Mouse (Mus musculus): ENCODE results near the gene Stk40.
"Not testable (repeated sequence)": the region's sequence is repeated elsewhere in the genome, so short reads cannot be mapped to it uniquely, and the experiment has no call there.

Stk40 gene

DNA sequence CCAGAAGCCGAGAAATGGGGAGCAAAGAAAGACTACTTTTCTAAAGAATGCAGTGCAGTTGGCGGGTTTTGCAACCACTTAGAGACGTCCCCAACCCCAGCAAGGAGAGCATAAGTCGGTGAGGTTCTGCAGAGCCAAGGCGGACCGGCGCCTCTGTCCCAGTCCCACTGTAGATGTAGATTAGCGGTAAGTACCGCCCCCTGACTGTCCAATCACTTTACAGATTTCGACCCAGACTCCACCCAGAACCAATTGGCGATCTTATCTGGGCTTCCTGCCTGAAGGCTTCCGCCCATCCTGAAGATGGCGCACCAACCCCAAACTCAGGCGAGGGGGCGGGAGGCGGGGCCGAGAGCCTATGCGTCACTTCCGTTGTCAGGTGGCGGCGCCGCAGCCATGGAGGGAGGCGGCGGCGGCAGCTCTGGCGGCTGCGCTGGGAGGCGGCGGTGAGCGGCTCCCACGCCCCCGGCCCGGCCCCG lies at the start of gene Stk40:
Gene Stk40 (plus strand): TSS at position 368 of the 479 bp plus-strand sequence.
- peak; percentile 95 for DNase-seq

DNA sequence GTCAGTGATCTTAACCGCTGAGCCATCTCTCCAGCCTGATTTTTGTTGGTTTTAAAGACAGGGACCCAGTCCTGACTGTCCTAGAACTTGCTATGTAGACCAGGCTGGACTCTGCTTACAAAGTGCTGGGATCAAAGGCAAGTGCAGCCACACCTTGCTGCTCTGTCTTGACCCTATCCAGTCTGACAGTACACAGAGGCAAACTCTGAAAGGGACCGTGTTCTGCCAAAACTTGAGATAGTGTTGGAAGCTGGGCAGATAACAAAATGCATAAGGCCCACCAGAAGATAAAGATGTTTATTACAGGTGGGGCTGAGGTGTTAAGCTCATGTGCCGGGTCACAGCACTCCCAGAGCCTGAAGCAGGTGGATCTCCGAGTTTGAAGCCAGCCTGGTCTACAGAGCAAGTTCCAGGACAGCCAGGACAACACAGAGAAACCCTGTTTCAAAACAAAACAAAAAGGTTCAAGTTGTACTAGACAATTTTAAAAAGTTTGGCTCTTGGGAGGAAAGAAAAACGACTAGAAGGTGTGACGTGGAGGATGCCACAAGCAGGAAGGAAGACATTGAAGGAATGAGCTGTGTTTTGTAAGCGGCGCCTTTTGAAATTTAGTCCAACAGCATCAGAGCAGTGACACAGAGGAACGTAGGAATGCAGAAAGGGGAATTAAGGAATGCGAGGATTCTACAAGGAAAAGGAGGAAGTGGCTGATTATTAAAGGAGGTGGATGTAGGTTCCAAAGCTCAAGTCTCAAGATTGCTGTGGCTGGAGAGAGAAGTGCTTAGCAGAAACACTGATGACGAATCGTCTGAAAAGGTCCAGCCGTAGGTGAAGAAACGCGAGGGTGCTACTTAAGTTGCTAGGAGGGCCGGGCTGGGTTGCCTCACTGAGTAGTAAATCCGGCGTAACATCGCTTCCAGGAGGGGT lies 46.3 kb upstream of the Stk40 start:
- DNase-seq = no peak

DNA sequence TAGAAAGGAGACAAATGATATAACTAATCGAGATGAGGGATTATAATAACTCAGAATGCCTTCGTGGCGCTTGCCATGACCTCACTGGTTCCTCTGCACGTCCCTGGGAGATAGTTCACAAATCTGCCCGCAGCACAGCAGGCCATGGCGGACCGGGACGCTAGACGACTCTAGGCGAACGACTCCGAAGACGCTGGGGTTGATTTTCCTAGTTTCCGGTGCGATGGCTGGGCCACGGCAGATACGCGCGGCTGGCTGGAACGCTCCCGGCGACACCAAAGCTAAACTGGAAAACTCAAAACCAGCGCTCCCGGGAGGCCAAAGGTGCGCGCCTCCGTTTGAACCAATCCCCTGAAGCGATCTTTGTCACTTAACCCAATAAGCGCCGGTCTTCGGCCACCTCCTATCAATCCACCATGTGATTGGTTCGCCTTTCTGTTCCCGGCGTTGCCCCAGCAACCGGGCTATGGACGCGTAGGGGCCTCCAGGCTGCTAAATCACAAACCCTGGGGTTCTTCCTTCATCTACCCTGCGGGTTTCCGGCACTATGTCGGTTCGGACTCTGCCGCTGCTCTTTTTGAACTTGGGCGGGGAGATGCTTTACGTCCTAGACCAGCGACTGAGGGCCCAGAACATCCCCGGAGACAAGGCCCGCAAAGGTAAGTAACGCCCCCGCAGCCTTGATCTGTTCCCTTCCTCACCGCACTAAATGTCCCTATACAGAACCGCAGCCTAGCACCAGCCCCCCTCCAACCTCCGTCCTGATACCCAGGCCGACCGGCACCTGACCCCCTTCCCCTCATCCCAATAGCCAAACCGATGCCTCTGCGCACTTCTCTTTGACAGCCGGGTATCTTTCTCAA lies 45.4 kb upstream of the Stk40 start, which contains the start of gene Oscp1:
Gene Oscp1 (plus strand): TSS at position 432 of the 863 bp plus-strand sequence.
- peak; percentile 95 for DNase-seq

DNA sequence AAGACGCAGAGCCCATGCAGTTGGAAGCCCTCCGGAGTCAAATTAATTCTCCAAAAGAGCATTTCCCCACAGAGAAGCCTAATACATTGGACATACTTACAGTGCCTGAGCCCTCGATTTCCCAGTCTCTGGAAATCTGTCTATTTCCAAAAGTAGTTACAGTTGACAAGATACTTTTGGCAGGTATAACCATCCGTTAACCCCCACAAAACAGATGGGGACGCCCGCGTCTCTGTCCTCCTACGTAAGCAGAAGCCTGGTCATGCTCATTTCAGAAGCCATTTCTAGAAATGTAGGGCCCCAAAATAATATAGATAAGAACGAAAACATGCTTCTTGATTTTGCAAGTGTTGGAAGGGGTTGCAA lies 44.8 kb upstream of the Stk40 start:
- DNase-seq = peak; percentile 82

DNA sequence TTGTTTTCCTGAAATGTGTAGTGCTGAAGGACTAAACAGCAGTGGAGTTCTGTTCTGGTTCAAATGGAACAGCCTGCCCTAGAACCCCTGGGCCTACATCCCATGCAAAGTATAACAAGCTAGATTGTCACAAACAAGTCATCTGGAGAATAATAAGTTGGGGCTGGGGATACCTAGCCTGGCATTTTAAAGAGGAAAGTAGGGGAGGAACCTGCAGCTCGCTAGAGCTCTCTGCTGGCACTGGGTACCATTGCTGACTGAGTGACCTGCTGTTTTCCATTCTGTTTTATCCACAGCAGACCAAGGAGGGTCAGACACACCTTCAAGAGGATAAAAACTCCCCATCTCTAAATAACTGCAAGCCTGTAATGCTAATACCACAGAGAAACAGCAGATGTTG lies 40.9 kb upstream of the Stk40 start:
- peak; percentile 34 for DNase-seq

DNA sequence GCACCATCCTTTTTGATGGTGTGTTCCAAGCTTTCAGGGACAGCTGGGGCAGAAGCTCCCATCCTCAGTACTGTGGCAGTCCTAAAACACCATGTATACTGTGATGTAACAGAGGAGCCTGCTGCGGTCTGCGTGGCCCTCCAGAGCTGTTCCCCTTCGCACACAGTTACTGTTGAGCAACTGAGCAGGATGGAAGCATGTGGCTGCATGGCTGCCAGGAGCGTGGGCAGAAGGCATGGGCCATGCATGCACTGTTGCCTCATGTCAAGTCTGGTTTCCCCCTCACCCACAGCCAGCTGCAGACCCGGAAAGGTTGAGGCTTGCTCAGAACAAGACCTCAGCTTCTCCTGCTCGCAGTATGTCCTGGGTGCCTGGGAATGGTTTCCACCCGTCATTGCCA lies 38.5 kb upstream of the Stk40 start:
- peak; percentile 29 for DNase-seq

DNA sequence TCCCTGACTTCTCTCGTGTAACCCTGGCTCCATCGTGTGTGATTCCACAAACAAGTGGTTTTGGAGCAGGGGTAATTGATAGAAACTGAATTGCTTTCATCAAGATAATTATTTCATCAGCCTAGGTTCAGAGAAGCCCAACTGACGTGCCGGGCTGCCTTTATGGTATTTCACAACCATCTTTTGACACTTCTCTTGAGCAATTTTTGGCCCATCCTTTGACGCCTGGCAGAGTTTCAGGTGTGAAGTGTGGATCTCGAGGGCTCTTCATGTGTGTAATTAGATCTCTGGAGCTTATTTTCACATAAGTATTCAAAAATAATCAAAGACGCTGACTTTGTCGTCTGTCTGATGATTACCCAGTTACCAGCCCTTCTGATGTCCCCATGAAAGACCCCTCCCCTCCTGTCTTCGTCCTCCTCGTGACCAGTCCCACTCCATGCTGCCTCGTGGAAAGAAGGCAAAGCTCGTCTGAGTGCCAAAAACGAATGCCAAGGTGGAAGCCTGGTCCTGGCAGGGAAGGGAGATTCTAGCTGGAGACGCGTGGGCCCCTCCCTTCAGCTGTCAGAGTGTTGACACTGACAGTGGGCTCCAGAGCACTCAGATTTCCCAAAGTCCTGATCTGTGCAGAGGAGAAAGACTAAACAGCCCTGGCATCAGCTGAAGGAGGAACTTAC lies 36.2 kb upstream of the Stk40 start:
- peak; percentile 29 for DNase-seq

DNA sequence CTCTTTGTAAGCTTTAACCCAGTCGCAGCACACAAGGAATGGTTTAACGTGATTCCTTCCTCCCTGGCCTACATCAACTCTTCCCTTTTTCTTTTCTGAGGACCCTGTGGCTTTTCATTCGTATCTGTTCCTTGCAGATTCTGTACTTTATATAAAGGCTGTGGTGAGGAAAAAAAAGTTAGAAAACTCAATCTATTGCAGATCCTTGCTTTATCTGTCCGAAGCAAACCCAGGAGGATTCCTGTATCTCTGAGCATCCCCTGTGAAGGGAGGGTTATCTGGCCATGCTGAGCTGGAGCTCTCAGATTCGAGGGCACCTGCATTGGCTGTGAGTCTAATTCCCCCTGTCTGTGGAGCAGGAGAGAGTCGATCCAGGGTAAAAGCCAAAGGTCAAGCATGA lies 34.9 kb upstream of the Stk40 start:
- DNase-seq = no peak

DNA sequence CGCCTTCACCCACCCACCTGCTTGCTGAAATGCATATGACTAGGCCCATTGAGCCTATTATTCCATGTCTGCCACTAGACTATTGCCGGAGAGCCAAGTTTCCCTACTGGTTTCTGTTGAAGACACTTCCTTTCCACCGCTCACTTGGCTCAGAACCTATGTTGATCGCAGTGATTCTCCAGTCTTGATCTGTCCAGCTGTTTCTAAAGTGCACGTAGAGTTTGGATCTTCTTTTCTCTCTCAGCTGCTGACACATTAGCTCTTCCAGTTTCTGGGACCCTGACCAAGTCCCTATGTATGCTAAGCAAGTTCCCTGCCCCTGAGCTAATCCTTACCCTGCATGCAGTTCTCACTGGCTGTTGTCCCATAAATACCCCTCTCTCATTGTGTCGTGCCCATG lies 25.9 kb upstream of the Stk40 start:
- no peak for DNase-seq

DNA sequence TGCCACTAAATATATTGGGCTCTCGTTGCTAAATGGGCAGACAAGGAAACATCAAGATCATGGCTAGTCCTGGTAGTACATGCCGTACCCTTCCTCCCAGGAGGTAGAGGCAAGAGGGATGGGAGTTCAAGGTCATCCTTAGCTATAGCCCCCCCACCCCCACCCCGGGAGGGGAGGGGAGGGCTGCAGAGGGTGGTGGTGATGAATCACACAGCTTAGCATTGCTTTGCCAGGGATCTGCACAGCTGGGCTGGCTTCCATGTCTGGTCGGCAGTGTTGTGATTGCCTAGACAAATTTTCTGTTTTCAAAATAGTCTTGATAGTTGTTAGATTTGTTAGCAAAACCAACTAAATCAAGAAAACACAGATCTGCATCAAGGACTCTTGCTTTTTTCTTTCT lies 24.5 kb upstream of the Stk40 start:
- DNase-seq = no peak

DNA sequence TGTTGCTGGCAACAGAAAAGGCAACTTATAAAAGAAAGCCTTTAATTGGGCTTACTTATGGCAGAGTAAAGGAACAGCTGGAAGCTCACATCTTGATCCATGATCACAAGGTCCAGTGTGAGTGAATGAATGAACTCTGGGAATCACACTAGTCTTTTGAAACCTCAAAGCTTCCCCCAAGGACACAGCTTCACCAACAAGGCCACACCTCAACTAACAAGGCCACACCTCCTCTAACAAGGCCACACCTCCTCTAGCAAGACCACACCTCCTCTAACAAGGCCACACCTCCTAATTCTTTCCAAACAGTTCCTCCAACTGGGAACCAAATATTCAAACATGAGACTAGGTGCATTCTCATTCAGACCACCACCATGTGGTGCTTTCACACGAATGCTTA lies 22.2 kb upstream of the Stk40 start:
- no peak for DNase-seq

DNA sequence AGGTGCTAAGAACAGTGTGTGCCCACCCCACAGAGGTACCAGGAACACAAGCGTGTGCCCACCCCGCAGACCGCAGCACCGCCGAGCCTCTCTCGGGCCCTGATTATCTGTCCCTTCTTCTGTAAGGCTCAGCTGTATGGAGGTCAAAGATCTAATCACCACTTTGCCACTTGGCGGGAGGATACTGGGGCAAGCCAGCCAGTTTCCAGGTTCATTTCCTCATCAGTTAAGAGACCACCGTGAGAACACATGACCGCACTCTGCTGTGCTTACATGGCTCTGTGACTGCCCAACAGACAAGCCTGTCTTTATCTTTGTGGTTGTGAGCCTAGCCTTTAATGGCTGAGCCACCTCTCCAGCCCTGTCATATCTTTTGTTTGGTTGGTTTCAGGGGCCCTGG lies 20.7 kb upstream of the Stk40 start:
- no peak for DNase-seq

DNA sequence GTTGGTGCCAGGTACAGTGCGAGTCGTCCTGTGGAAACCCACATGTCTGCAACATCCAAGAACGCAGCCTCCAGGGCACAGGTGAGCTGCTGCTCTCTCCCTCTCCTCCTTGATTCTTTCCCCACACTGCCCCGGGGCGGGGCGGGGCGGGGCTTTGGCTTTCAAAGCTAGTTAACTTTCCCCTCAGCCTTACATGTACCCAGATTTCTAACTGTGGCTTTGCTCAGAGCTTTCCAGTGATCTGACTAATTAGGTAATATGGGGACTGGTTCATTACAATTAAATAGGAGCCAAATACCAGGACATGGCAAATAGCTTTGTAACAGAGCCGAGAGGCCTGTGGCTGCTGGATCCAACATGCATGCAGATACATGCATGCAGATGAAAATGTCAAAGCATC lies 19.4 kb upstream of the Stk40 start:
- DNase-seq = no peak

DNA sequence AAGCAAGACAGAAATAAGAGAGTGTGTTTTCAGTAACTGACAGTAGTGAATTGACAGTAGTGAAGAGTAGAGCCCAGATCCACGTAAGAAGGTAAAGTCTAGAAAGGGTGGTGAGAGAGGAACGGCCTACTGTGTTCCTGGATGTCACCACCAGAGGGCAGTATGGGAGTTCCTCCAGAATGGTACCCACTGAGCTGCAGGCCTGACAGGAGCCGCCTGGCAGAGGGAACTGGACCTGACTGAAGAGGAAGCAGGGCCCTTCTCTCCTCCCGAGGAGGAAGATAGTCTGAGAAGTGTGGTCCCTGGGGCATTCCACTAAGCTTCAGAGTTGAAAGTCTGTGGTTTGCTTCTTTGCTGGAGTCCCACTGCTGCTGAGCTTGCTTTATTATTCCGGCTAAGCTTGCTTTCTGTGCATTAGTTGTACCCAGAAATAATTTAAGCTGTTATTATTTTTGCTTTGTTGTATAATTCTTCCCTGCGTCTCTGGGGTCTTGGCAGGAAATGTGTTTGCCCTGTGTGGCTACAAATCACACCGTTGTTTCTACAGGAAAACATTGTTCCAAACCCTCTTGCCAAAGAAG lies 17.7 kb upstream of the Stk40 start:
- DNase-seq = peak; percentile 75

DNA sequence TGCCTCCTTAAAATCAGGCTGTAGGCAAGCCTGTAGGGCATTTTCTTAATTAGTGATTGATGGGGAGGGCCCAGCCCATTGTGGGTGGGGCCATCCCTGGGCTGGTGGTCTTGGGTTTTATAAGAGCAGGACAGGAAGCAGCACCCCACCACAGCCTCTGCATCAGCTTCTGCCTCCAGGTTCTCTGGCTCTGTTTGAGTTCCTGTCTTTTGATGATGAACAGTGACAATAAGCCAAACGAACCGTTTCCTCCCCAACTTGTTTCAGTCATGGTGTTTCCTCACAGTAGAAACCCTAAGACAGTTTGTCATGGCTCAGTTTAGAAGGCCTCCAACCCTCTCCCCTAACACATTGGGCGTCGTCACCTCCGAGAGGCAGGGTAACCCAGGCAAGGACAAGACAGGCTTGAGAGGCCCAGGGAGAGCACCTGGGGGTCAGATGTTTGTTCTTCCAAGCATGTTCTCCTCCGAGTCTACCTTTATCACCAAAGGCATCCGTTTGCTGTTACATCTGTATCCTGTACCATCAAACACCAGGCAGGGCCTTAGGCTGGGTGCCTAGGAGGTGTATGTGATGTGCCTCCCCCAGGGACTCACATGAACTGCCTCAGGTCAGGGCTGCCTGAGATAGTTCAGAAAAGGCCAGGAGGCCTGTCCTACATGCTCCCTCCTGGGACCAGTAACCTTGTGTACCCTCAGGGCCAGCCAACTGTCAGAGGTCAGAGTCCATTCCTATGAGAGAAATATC lies 13.5 kb upstream of the Stk40 start:
- no peak for DNase-seq

DNA sequence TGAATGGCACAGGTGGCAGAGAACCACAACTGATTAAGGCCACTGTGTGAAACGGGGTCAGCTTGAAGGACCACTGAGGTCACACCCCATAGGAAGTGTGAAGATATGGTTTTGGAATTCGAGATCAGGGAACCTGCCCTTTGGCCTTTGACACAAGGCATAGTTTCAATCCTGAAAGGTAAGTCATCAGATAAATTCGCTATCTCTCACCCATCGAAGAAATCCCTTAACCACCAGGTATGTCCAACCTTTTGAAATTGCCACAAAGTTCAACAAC lies 13.0 kb upstream of the Stk40 start:
- DNase-seq = no peak

DNA sequence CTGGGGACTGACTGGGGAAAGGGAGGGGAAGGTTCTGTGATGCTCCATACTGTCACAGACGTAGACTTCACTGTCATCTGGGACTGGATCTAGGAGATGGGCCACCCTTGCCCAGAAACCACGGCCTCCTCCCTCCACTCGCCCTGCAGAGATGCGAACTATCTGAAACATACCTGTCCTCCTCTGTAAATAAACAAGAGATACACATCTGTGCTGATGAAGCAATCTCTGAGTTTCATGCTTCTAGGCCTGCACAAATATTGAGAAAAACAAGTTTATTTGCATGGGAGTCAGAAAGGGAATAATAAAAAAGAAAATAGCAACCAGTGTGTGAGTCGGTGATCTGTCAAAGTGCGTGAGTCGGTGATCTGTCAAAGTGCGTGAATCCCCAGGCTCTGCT lies 11.9 kb upstream of the Stk40 start:
- DNase-seq = no peak

DNA sequence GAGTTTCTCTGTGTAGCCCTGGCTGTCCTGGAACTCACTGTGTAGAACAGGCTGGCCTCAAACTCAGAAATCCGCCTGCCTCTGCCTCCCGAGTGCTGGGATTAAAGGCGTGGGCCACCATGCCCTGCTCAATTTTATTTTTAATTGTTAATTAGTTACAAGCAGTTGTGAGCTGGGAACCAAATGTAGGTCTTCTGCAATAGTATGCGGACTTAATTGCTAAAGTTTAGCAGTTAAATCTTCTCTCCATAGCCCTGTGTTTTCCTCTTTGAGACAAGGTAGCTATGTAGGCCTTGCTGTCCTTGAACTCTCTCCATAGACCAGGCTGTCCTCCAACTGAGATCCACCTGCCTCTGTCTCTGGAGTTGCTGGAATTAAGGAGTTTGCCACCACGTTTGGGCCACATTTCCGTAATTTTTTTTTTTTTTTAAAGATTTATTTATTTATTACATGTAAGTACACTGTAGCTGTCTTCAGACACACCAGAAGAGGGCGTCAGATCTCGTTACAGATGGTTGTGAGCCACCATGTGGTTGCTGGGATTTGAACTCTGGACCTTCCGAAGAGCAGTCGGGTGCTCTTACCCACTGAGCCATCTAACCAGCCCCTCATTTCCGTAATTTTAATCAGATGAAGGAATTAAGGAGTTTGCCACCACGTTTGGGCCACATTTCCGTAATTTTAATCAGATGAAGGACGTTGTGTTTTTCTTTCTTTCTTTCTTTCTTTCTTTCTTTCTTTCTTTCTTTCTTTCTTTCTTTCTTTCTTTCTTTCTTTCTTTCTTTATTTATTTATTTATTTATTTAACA lies 7.9 kb upstream of the Stk40 start:
- not testable (repeated sequence) for DNase-seq

DNA sequence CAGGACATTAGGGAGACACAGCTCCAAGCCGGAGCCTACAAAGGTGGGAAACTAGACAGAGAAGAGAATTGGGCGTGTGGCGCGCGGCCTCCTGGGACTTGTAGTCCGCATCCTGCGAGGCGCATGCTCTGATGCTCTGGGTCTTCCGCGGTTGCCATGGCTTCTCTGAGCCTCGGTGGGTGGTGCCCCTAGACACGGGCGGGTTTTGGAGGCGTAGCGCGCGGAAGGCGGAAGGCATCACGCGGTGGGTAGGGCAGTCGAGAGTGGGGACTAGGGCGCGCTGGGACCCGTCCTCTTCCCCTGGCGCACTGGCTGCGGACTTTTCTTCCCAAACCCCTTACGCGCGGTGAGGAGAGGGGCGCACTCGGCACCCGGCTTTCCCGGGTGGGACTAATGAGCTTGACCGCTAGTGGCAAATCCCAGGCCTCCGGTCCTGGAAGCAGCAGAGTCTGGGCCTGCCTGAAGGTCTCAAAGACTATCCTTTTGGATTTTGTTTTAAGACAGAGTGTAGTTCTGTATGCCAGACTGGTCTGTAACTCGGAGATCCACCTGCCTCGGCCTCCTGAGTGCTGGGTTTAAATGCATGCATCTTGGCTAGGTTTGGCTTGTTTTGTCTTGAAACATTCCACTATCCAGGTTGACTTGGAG lies 7.2 kb upstream of the Stk40 start, which contains the start of gene Lsm10:
Gene Lsm10 (plus strand): TSS at position 160 of the 648 bp plus-strand sequence.
- peak; percentile 98 for DNase-seq

DNA sequence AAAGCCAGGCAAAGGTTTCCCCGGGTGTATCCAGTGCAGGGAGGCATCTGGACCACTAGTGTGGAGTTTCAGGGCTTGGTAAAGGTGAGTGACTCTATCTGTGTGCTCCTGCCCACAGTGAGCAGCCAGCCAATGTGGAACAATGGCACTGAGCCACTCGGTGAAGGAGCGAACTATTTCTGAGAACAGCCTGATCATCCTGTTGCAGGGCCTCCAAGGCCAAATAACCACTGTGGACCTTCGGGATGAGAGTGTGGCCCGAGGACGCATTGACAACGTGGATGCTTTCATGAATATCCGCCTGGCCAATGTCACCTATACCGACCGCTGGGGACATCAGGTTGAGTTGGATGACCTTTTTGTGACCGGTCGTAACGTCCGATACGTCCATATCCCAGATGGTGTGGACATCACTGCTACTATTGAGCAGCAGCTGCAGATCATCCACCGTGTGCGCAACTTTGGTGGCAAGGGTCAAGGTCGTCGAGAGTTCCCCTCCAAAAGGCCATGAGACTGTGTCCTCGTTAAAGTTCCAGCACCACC lies 6.0 kb upstream of the Stk40 start:
- DNase-seq = no peak

Measured in right cerebral cortex, adult 18-20 months (tissue).